Mouse (Mus musculus) adrenal gland, adult 18-20 months (tissue): Measurements from ENCODE around the gene Mboat1. TPM values are rescaled to one million over a fixed set of nuclear protein-coding genes. Genes with fewer than 3 reads are reported as not detected.

ENCODE experiments used
- DNase-seq, 2 experiments: peaks; one replicate each; pipeline ENCODE4 v3.0.0; 2021 to 2022; ENCODE audit warnings: low spot score in 2 of 2
- total RNA-seq, 2 experiments: library from RNA; stranded (reverse); gene quantifications; 1 replicate in 1 of 2; 2 replicates in 1 of 2; pipeline ENCODE4 v1.2.3; 2021

Mboat1 gene
- total RNA-seq, 2 experiments from 2014 or later, result 2.4 to 2.9 TPM

DNA sequence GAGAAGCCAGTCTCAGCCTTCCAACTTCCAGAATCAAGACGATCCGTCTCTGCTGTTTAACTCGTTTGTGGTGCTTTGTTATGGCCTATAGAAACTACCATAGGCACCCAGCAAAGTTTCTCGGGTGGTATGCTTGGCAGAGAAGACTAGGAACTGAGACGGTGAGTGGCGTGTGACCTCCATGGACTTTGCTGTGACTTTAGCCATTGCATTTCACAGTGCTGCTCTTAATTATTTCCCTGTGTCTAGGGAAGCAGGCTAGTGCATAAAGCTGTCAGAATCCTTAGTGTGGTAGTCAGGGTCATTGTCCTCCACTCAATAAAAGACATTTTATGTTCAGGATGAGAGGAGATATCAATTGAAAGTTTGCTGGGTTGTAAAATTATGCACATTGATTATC is 49.3 kb downstream of the Mboat1 start:
- no peak for DNase-seq

DNA sequence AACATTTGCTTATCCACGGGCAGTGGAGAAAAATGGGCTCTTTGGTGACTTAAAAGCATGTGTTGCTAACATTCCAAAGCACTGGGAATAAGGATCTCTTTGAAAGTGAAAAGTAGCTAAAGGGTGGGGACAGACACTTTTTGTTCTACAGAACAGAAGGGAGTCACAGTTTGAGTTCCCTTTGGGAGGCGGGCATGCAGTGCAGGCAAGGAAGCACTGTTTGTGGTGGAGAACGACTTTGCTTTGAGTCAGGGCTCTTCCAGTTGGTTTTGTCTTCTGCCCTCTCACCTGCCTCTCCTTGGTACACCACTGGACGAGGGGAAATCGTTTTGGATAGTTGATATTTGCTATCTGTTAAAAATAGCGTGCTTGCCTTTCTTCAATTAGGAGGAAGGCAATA is 49.7 kb downstream of the Mboat1 start:
- no peak for DNase-seq

DNA sequence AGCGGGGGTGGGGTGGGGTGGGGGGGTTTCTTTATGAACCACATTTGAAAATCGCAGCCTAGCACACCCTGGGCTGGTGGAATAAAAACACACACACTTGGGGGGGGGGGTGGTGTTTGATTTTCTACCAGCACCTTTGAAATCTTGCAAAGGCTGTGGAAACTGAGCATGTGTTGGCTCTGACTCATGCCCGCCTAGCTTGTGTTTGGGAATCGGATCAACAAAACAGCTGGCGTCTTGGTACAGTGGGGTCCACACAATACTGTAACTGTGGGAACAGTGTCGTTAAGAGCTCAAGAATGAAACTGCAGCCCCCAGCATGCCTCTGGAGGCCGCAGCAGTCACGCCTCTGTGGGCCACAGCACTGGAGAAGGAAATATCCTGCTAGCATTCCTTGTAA is 50.2 kb downstream of the Mboat1 start:
- no peak for DNase-seq

DNA sequence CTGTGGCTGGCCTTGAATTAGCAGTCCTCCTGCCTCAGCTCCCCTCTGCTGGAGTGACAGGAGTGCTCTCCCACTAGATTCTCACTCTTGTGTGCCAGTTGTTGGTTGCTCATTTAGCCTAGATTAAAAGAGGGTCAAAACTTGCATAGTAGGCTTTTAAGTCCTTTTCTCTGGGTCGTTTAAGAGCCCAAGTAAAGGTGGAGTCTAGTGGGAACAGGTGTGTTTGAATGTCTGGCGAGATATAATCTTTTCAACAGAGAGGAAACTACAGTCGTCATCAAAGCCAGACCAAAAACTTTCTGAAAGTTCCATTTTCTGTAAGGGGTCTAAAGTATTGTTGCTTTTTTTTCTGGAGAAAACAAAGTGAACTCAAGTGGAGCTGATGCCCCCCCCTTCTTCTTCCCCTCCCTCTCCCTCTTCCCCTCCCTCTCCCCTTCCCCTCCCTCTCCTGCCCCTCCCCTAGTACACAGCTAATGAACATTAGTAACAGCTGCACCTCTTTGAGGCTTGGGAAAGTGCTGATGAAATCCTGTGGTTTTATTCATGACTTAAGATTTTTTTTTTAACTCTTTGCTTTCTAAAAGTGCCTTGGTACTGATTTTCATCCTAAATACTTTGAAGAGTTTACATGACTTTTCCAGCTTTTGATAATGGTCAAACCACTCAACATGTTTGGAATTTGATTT is 55.9 kb downstream of the Mboat1 start:
- no peak for DNase-seq

DNA sequence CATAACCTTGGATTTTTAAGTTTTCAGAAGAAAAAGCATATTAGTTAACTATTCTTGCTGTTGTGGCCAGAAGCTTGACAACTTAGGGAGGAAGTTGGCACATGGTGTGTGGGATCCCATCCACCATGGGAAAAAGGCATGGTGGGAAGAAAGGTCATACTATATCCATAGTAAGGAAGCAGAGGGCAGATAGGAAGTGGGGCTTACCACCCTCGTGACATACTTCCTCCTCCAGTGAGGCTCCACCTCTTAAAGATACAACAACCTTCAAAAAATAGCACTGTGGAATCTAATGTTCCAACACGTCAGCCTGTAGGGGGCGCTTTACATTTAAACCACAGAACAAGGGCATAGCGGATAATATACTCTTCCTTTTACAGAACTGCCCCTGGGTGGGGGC is 57.1 kb downstream of the Mboat1 start:
- no peak for DNase-seq

DNA sequence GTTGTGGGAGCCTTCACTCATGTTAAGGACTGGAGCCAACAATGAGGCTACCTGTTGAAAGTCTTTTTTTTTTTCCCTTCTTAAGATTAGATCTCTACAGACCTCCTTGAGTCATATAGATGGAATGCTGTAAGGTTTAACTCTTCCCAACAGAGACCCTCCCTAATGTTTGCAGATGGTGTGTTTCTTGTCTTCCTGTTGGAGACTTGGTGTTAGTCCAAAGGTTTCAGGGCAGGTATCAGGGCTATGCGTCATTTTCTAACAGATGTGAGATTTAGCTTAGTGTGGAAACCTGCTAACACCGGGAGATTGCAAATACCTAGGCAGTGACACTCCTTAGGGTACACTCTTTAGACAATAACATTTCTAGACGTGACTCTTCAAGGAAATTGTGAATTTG is 58.5 kb downstream of the Mboat1 start:
- DNase-seq, result no peak

DNA sequence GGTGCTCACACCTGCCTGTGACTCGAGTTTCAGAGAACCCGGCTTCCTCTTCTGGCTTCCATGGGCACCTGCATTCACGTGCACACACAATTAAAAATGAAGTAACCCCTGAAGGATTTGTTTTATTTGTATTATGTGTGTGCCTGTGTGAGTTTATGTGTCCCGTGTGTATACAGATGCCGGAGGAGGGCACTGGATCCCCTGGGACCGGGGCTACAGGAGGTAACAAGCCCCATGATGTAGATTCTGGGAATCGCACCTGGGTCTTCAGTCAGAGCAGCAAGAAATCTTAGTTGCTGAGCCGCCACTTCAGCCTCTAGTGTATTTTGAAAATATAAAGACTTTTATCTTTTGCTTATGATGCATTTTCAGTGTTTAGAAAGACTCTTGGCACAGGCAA is 60.4 kb downstream of the Mboat1 start:
- DNase-seq, result no peak

DNA sequence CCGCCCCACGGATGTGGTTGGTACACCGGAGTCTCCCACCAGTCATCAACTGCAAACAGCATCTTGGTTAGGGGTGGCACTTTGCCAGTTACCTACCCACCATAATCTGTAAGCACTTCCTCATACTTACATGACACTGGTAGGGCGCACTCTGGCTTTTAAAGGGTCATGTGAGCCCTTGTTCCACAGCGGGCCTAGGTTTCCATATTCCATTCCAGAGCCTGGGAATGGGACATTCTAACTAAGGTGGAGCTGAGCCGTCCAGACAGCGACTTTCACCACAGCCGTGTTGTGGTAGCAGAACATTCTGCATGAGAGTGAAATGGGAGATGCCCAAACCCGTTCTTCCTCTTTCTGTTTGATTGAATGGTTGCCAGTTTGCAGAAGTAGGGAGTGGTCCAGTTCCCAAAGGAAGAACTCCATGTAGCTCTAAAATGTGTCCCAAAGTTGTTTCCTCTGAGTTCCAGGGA is 61.8 kb downstream of the Mboat1 start:
- DNase-seq, result no peak

DNA sequence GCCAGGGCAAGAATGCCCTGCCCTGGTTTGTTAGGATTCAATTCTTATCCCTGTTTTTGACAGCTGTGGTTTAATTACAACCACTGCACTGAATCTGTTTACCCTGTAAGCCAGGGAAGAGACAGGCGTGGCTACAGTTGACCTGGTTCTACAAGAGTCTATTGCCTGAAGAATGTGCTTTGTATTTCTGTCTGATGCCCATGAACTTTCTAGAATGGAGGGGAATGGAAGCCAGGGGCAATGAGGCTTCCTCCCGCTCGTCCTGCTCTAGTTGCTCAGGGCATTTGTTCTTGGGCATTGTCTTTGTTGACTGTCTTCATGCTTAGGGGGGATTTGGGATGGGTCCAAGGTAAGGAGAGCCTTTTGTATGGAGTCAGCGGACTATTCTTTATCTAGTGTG is 63.5 kb downstream of the Mboat1 start:
- DNase-seq, result no peak

DNA sequence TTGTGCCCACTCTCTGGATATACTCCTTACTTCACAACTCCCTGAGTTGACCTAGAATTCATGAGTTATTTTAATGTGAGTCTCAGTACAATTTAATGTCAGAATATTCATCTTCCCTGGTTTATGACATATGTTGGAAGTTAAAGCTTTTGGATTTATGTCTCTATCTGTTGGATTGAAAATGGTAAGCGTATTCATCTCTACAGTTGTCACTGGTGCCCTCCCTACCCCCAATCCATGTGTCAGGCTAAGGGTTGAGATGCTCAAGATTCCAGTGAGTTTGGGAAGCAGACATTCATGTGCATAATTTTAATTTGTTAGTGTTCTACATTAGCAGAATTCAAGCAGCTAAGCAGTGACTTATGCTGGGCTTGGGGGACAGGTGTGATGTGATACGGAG is 64.4 kb downstream of the Mboat1 start:
- no peak for DNase-seq

DNA sequence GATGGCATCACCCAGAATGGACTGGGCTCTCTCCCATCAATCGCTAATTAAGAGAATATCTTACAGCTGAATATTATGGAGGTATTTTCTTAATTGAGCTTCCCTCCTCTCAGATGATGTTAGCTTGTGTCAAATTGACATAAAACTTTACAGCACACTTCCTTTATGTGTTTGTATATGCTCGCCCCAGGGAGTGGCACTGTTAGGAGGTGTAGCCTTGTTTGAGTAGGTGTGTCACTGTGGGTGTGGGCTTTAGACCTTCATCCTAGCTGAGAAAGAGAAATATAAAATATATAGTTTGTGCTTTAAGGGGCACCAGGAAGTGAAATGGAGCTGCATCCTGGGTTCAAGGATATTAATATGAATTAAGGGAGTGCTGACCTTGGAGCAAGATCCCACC is 66.7 kb downstream of the Mboat1 start:
- no peak for DNase-seq

DNA sequence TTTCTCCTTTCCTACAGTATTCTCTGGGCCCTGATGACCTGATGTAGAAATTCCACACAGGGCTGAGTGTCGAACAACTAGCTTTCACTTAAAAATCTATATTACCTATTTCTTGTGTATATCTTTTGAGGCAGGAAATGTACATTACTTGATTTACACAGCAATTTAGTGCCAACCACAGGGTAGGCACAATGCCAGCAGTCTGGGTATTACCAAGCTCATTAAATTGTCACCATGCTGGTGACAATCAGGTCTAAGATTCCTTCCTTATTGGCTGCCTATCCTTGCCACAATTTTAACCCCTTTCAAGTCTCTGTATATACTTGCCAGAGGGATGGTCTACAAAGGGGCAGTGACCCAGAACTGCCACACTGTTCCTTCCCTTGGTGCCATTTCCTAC is 71.9 kb downstream of the Mboat1 start:
- DNase-seq, result no peak

DNA sequence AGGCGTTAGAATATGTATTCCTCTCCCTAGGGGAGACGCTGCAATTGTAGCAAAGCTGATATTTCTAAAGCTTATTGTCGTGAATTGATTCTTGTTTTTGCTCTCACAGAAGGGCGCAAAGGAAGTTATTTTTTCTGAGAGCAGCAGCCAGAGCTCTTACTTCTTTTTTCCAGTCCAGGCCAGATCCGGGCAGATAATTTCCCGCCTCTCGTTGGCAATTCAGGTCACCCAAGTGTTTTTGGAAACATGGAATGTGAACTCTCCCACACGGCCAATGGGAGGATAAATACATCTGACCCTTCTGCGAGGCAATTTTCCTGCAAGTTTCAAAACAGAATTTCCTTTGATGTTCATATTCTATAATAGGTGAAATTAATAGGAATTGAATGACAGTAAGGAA is 77.0 kb downstream of the Mboat1 start:
- no peak for DNase-seq

DNA sequence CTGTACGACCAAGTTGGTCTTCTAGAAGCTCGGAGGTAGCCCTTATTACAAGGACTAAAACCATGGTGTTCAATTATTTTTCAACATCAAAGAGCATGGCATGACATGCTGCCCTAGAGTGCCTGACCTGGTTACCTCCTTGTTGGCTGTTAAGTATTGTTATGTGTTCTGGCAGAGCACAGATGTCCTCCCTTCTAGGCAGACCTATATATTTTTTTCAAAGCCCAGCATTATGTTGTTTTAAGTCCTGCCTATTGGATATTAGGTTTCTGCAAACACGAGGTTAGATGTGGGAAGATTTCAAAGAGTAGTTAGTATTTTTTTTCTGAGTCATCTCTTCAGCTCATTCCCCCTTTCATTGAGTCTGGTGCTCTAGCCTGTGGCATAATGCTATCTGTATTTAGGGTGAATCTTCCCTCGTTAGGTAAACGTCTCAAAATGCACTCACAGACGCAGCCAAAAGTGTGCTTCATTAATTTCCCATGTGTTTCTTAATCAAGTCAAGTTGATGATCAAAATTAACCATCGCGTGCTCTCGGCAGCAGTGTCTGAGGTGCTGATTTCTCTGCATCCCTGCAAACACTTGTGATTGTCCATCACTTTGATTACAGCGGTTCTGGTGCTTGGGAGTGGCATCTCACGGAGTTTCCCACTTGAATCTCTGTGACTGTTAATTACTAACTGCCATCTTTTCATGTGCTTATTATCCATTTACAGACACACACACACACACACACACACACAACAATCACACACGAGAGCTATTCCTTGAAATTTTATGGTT is 81.5 kb downstream of the Mboat1 start:
- no peak for DNase-seq

DNA sequence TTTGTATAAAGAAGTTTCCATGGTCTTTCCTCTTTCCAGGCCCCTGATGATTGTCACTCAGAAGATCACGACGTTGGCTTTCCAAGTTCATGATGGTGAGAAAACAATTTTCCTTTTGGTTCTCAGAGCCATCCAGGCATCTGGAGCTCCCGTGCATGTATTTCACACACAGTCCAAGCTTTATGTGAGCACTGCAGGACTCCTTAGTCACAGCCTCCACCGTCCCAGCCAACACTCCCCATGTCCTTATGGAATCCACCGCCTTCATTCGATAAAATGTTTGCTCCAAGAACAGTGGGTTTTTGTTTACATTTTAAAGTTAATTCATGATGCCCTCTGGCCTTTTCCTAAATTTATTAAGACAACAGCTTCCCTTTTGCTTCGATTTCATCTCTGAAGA is 83.3 kb downstream of the Mboat1 start:
- DNase-seq, result no peak

DNA sequence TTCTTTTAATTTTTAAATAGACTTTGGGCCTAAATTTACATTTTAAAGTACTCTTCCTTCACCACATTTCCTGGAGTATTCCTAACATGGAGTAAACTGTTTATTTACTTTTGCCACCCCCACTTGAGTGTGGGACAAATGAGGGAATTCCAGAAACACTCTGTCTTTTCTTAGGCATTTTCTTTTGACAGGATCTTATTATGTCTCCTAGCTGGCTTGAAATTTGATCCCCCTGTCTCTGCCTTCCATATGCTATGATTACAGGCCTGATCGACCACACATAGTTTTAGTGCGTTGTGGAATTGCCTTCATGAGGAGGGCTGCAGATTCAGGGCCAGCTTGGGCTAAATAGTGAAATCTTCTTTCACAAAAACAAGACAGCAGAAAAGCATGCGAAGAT is 85.0 kb downstream of the Mboat1 start:
- no peak for DNase-seq

DNA sequence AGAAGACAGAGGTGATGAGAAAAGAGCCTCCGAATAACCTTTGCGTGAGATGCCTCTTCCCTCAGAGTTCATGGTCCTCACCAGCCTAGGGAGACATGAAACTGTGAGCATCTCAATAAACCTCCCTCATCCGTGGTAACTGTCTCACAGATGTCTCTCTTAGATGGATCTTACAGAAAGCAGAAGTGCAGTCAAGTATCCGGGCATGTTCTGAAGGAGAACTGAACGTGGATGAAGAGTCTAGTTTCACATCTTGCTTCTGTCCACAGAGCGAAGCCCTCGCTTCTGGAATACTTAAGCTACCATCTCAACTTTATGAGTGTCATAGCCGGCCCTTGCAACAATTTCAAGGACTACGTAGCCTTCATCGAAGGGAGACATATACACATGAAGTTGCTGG is 87.8 kb downstream of the Mboat1 start:
- no peak for DNase-seq

DNA sequence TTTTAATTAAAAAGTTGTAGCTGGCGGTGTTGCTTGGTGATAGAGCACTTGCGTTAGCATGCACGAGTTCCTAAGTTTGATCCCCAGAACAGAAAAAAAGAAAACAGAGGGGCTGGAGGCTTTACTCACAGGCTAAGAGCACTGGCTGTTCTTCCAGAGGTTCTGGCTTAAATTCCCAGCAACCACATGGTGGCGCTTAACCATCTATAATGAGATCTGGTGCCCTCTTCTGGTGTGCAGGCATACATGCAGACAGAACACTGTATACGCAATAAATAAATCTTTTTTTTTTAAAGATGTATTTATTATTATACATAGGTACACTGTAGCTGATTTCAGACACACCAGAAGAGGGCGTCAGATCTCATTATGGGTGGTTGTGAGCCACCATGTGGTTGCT is 88.4 kb downstream of the Mboat1 start:
- no peak for DNase-seq

DNA sequence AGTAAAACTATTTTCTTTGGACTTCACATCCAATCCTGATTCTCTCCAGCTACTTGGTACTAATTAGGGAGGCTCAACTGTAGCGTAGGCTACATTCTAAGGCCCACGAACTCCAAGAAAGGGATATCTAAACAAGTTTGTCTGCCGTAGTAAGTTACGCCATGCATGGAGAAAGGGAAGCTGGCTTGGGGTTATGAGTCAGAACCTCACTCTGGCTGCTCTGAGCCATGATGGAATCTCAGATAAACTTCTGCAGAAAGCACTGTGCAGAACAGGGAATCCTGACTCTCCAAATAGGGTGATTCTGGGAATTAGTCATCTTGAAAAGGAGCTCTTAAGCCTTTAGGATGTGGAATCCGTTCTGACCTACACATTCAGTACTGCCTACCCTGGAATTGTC is 92.5 kb downstream of the Mboat1 start:
- no peak for DNase-seq

DNA sequence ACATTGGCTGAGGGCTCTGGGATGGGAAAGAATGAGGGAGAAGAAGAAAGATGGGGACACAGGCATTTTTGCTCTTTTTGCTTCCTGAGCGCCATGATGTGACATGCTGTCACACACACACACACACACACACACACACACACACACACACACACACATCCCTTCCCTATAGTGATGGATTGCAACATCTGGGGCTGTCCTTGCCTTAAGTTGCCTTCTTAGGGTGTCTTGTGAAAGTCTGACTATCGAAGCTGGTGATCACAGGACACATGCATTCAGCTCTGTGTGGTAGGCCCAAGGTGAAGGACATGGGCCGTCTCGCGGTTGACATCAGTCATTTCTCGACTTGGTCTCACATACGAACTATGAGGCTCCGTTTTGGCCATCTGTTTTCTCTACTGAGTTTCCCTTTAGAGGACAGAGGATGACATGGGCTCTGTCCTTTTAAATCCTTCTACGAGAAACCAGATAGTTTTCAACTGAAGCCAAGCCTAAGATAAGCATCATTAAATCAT is 93.4 kb downstream of the Mboat1 start:
- DNase-seq, result no peak

DNA sequence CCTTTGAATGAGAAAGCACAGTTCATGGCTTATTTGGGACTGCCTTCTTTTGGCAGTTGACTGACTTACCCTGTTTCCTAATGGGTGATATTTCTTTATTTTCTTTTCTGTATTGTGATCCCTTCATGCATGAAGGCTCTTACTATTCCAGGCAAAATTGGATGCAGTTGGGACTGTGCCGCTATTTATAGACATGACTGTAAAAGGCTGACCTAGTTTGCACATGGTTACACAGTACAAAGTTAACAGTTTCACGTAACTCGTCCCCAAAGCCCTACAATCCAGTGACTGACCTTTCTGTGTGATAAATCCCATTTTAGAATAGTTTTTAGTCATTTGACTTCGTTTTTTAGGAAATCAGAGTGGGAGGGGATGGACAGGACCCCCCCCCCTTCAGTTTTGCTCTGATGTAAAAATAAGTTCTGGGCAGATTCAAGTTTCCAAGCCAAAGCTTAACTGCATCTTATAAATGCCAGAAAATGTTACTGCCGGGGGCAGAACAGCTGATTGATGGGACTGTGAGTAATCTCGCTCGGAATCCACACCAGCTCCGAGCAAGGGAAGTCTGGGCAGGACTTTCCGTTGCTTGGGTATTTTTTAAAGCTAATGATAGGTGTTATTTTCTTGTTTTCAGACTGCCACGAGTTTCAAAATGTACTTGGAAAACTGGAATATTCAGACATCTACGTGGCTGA is 98.9 kb downstream of the Mboat1 start:
- no peak for DNase-seq

DNA sequence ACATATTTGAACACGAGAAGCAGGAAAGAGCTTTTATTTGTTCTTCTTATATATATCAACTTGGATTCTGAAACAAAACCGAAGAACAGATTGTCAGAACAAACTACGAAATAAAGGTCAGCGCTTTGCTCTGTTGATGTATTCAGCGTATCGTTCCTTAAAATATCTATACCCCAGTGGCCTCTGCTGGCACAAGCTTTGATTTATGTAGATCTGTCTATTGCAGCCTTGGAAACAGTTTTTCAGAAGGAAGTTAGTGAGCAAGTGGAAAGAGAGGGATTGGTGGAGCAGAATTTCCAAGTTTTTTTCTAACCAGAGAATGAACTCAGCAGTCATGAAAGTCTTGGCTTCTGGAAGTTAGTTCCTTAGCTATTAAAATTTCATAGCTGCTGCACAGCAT is 103.1 kb downstream of the Mboat1 start:
- DNase-seq, result no peak
